Mouse (Mus musculus) bone marrow macrophage, adult 2 months (primary cell): ENCODE results near the gene Ssh1. TPM values are rescaled to one million over a fixed set of nuclear protein-coding genes. Genes with fewer than 3 reads are reported as not detected.

ENCODE experiments used
- H3K27ac ChIP-seq: 2 replicates; pipeline ENCODE4 v1.5.1; 2012; ENCODE audit warnings: low read depth, low read length; ENCODE audit not compliant: insufficient read depth
- H3K4me1 ChIP-seq: 2 replicates; pipeline ENCODE4 v1.6.1; 2012; ENCODE audit warnings: low read length; ENCODE audit not compliant: control insufficient read depth, insufficient read depth
- H3K4me3 ChIP-seq: 2 replicates; pipeline ENCODE4 v1.5.1; 2012; ENCODE audit warnings: mild to moderate bottlenecking, low read length, moderate library complexity; ENCODE audit not compliant: insufficient read depth
- CTCF ChIP-seq: IDR thresholded peaks from 2 replicates; pipeline ENCODE4 v1.5.1; 2012; ENCODE audit warnings: low read depth, mild to moderate bottlenecking, low read length, moderate library complexity
- POLR2A ChIP-seq: IDR thresholded peaks from 2 replicates; pipeline ENCODE4 v1.6.1; 2012; ENCODE audit warnings: mild to moderate bottlenecking, low read depth, low read length, borderline replicate concordance
- polyA plus RNA-seq: library from polyadenylated mRNA; stranded (reverse); fragments of >200 nt; gene quantifications from 2 replicates; pipeline ENCODE4 v1.2.4, GENCODE M21; 2012; ENCODE audit not compliant: missing spikeins, insufficient read depth, insufficient read length

The Ssh1 gene
- polyA plus RNA-seq, 1 experiment: 18.5 TPM

DNA sequence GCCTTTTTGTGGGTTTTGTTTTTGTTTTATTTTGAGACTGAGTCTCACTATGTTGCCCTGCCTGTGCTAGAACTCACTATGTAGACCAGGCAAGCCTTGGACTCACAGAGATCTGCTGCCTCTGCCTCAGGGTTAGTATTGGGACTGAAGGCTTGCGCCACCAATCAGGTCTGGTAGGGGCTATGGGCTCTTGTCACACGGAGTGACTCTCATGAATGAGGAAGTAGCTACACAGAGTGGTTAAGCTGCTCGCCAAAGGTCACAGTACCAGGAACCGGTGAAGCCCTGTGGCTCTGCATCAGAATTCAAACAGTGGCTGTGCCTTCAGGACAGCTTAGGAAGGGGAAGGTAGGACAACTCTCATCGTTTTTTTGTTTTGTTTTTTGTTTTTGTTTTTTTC lies 5.7 kb upstream of the Ssh1 start:
- Histone ChIP-seq H3K27ac (no peak overlapping the region), H3K4me1 (peaks cover 8% of the 10 kb centered on the region), H3K4me3 (no peak overlapping the region)
- no peak for TF ChIP-seq CTCF
- TF ChIP-seq POLR2A: no peak

DNA sequence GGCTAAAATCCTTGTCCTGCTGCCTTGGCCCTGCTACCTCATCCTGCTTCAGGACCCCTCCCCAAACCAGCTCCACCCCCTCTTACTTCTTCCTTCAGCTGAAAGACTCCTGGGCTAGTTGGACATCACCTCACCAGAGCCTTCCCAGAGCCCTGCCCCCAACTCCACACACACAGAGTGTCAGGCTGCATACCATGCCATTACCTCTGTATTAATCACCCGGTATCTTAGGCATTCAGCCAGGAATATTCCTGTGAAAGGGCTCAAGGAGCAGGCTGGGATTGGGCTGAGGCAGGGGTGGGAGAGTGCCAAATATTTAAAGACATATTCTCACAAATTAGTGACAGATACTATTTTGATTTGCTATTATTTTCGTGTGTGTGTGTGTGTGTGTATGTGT lies 2.8 kb upstream of the Ssh1 start:
- no peak overlapping the region for H3K4me3 ChIP-seq
- TF ChIP-seq POLR2A: no peak
- TF ChIP-seq CTCF: no peak
- H3K27ac ChIP-seq: no peak overlapping the region
- H3K4me1 ChIP-seq: peaks cover 19% of the 10 kb centered on the region

DNA sequence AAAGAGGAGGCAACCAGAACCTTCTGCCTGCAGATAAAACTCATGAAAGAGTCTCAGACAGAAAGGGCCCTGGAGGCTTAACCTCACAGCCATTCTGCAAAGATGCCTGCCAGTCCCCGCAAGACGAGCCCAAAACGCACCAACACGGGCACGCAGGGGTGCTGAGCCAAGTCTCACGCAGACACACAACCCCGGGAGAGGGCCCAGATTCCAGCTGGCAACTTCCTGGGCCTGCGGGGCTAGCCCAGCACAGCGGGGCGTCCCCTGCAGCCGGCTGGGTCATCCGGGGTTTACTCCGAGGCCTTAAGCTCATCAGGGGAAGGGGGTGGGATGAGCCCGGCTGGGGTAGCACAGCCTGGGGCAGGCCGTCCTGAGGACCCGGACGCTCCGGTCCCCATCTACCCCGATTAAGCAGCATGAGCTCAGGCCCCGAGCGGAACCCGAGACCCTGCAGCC lies 635 bp downstream of the Ssh1 start:
- TF ChIP-seq POLR2A (no peak), CTCF (no peak)
- H3K4me3 ChIP-seq: peak overlapping the region; percentile 93
- H3K27ac ChIP-seq: peak overlapping the region; percentile 53
- H3K4me1 ChIP-seq: peaks cover 13% of the 10 kb centered on the region

GRCm38 (mm10) chr5:113992339-113992831 lies 1.3 kb downstream of the Ssh1 start:
- peaks cover 17% of the 10 kb centered on the region for H3K4me1 ChIP-seq
- H3K4me3 ChIP-seq: peak overlapping the region; percentile 93
- TF ChIP-seq POLR2A (no peak), CTCF (no peak)
- H3K27ac ChIP-seq: peak overlapping the region; percentile 53

- TF ChIP-seq CTCF (no peak), POLR2A (no peak)
- Histone ChIP-seq H3K4me1 (peaks cover 25% of the 10 kb centered on the region), H3K27ac (no peak overlapping the region), H3K4me3 (no peak overlapping the region)
Observed at GRCm38 (mm10) chr5:113991141-113991540, 2.6 kb downstream of the Ssh1 start.

DNA sequence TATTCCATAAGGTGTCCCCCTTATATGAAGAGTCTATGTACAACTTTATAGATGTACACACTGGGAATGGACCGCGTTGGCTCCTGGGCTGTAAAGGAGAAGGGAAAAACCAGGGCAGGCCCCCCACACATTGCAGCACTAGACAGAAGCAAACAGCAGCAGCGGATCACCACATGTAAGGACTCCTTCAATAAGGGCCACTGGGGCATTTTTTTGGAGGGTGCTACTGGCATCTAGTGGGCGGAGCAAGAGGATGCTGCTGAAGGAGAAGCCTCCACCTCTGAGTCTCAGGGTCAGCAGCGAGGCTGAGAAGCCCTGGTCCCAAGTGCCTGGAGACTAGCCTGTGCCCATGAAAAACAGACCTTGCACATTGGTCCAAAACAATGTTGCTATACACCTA lies 3.1 kb downstream of the Ssh1 start:
- no peak for TF ChIP-seq CTCF
- no peak for TF ChIP-seq POLR2A
- peaks cover 30% of the 10 kb centered on the region for H3K4me1 ChIP-seq
- H3K4me3 ChIP-seq: no peak overlapping the region
- H3K27ac ChIP-seq: no peak overlapping the region

DNA sequence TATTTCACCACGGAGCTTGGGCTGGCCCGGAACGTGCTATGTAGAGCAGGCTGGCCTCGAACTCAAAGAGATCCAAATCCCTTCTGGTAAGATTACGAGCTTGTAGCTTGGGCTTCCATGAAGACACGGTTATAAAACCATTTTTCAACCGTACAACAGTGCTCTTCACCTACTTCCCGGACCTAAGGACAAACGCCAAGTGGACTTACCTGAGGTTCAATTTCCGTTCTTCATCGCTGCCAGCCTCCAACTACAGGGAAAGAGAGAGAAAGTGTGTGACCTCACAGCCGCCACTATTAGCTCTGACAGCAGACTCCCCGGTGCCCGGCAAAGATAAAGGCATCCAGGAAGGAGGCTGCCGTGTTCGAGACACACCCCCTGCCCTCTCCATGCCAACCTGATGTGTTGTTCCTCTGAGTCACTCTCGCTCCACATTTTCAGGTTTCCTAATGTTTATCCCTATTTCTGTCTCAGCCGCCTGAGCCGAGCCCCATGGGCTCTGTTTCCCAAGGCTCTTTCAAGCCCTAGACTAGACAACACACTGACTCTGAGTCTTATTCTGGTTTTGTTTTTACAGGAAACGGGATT lies 4.2 kb downstream of the Ssh1 start:
- Histone ChIP-seq H3K27ac (no peak overlapping the region), H3K4me3 (no peak overlapping the region), H3K4me1 (peaks cover 31% of the 10 kb centered on the region)
- TF ChIP-seq POLR2A: no peak

GRCm38 (mm10) chr5:113986182-113986961 lies 7.3 kb downstream of the Ssh1 start:
- peaks cover 19% of the 10 kb centered on the region for H3K4me1 ChIP-seq
- H3K4me3 ChIP-seq: no peak overlapping the region
- H3K27ac ChIP-seq: no peak overlapping the region
- no peak for TF ChIP-seq CTCF

- Histone ChIP-seq H3K4me1 (peaks cover 18% of the 10 kb centered on the region), H3K27ac (no peak overlapping the region), H3K4me3 (no peak overlapping the region)
- TF ChIP-seq POLR2A (no peak), CTCF (no peak)
Observed at GRCm38 (mm10) chr5:113985737-113986136, 8.0 kb downstream of the Ssh1 start.

- Histone ChIP-seq H3K4me1 (peaks cover 18% of the 10 kb centered on the region), H3K27ac (no peak overlapping the region), H3K4me3 (no peak overlapping the region)
Observed at GRCm38 (mm10) chr5:113984025-113984740, 9.5 kb downstream of the Ssh1 start.

More at GRCm38 (mm10) chr5:113984025-113984740, 9.5 kb downstream of the Ssh1 start:
- TF ChIP-seq POLR2A (no peak), CTCF (no peak)
